Mouse (Mus musculus): Measurements from ENCODE around the gene Anks1b. TPM values are rescaled to one million over a fixed set of nuclear protein-coding genes. Genes with fewer than 3 reads are reported as not detected.

Anks1b gene
- polyA plus RNA-seq, 1 experiment from 2014 or later = 0.80 TPM

GRCm38 (mm10) chr10:90723941-90724341 is 850.6 kb downstream of the Anks1b start:
- DNase-seq (ENCODE audit: low spot score) (no peak), ATAC-seq (replicated peaks; ENCODE audit: low FRiP score) (no peak)
- Histone ChIP-seq H3K36me3 (ENCODE audit: control insufficient read depth, insufficient read depth, low read length) (no peaks in the 10 kb centered on the region), H3K4me1 (replicated peaks; ENCODE audit: control insufficient read depth, insufficient read depth, low read length) (no peaks in the 10 kb centered on the region), H3K4me3 (ENCODE audit: low read depth, low read length) (no peak overlapping the region), H3K4me2 (no peak overlapping the region), H3K9me3 (ENCODE audit: control insufficient read depth, low read length) (no peaks in the 10 kb centered on the region), H3K27ac (ENCODE audit: low read depth, low read length) (no peak overlapping the region), H3K9ac (ENCODE audit: low read depth, low read length) (no peak overlapping the region), H3K27me3 (replicated peaks; ENCODE audit: control insufficient read depth, insufficient read depth, low read length) (no peaks in the 10 kb centered on the region)
- 86% methylated on average over 13 of the region's 13 CpGs for WGBS

GRCm38 (mm10) chr10:90724931-90725330 is 851.6 kb downstream of the Anks1b start:
- WGBS = 78% methylated on average over 1 of the region's 1 CpGs
- no peak for DNase-seq (ENCODE audit: low spot score)

GRCm38 (mm10) chr10:90728401-90729358 is 855.4 kb downstream of the Anks1b start:
- H3K27ac ChIP-seq (ENCODE audit: low read depth, low read length) = no peak overlapping the region
- H3K4me3 ChIP-seq (ENCODE audit: low read depth, low read length) = no peak overlapping the region
- H3K36me3 ChIP-seq (ENCODE audit: control insufficient read depth, insufficient read depth, low read length) = no peaks in the 10 kb centered on the region
- no peaks in the 10 kb centered on the region for H3K4me1 ChIP-seq (replicated peaks; ENCODE audit: control insufficient read depth, insufficient read depth, low read length)
- 22% methylated on average over 22 of the region's 22 CpGs for WGBS
- peak; percentile 45 for DNase-seq (ENCODE audit: low spot score)
- ATAC-seq (replicated peaks; ENCODE audit: low FRiP score) = no peak
- H3K4me2 ChIP-seq = peak overlapping the region; percentile 58
- no peak overlapping the region for H3K9ac ChIP-seq (ENCODE audit: low read depth, low read length)
- H3K27me3 ChIP-seq (replicated peaks; ENCODE audit: control insufficient read depth, insufficient read depth, low read length) = no peaks in the 10 kb centered on the region
- no peaks in the 10 kb centered on the region for H3K9me3 ChIP-seq (ENCODE audit: control insufficient read depth, low read length)

More at GRCm38 (mm10) chr10:90724931-90725330, 851.6 kb downstream of the Anks1b start:
- Histone ChIP-seq H3K27me3 (replicated peaks; ENCODE audit: control insufficient read depth, insufficient read depth, low read length) (no peaks in the 10 kb centered on the region), H3K9me3 (ENCODE audit: control insufficient read depth, low read length) (no peaks in the 10 kb centered on the region), H3K4me3 (ENCODE audit: low read depth, low read length) (no peak overlapping the region), H3K4me1 (replicated peaks; ENCODE audit: control insufficient read depth, insufficient read depth, low read length) (no peaks in the 10 kb centered on the region), H3K36me3 (ENCODE audit: control insufficient read depth, insufficient read depth, low read length) (no peaks in the 10 kb centered on the region), H3K4me2 (no peak overlapping the region), H3K9ac (ENCODE audit: low read depth, low read length) (no peak overlapping the region), H3K27ac (ENCODE audit: low read depth, low read length) (no peak overlapping the region)
- ATAC-seq (replicated peaks; ENCODE audit: low FRiP score) = no peak

- Histone ChIP-seq H3K4me1 (replicated peaks; ENCODE audit: control insufficient read depth, insufficient read depth, low read length) (no peaks in the 10 kb centered on the region), H3K9me3 (ENCODE audit: control insufficient read depth, low read length) (no peaks in the 10 kb centered on the region), H3K27me3 (replicated peaks; ENCODE audit: control insufficient read depth, insufficient read depth, low read length) (no peaks in the 10 kb centered on the region), H3K4me3 (ENCODE audit: low read depth, low read length) (no peak overlapping the region), H3K36me3 (ENCODE audit: control insufficient read depth, insufficient read depth, low read length) (no peaks in the 10 kb centered on the region), H3K27ac (ENCODE audit: low read depth, low read length) (no peak overlapping the region), H3K4me2 (no peak overlapping the region), H3K9ac (ENCODE audit: low read depth, low read length) (no peak overlapping the region)
- WGBS = 59% methylated on average over 10 of the region's 10 CpGs
- no peak for ATAC-seq (replicated peaks; ENCODE audit: low FRiP score)
- no peak for DNase-seq (ENCODE audit: low spot score)
Measured at GRCm38 (mm10) chr10:90729527-90729926, 856.2 kb downstream of the Anks1b start.

- DNase-seq (ENCODE audit: low spot score) = no peak
- Histone ChIP-seq H3K4me2 (no peak overlapping the region), H3K27me3 (replicated peaks; ENCODE audit: control insufficient read depth, insufficient read depth, low read length) (no peaks in the 10 kb centered on the region), H3K9ac (ENCODE audit: low read depth, low read length) (no peak overlapping the region), H3K4me1 (replicated peaks; ENCODE audit: control insufficient read depth, insufficient read depth, low read length) (no peaks in the 10 kb centered on the region), H3K27ac (ENCODE audit: low read depth, low read length) (no peak overlapping the region), H3K36me3 (ENCODE audit: control insufficient read depth, insufficient read depth, low read length) (no peaks in the 10 kb centered on the region), H3K4me3 (ENCODE audit: low read depth, low read length) (no peak overlapping the region), H3K9me3 (ENCODE audit: control insufficient read depth, low read length) (no peaks in the 10 kb centered on the region)
- no peak for ATAC-seq (replicated peaks; ENCODE audit: low FRiP score)
- 48% methylated on average over 4 of the region's 4 CpGs for WGBS
Measured at GRCm38 (mm10) chr10:90732823-90733222, 859.5 kb downstream of the Anks1b start.

- no peak overlapping the region for H3K4me2 ChIP-seq
- no peaks in the 10 kb centered on the region for H3K36me3 ChIP-seq (ENCODE audit: control insufficient read depth, insufficient read depth, low read length)
- ATAC-seq (replicated peaks; ENCODE audit: low FRiP score) = no peak
- H3K4me3 ChIP-seq (ENCODE audit: low read depth, low read length) = no peak overlapping the region
- DNase-seq (ENCODE audit: low spot score) = no peak
- H3K9me3 ChIP-seq (ENCODE audit: control insufficient read depth, low read length) = no peaks in the 10 kb centered on the region
- H3K9ac ChIP-seq (ENCODE audit: low read depth, low read length) = no peak overlapping the region
- 22% methylated on average over 5 of the region's 5 CpGs for WGBS
- H3K4me1 ChIP-seq (replicated peaks; ENCODE audit: control insufficient read depth, insufficient read depth, low read length) = no peaks in the 10 kb centered on the region
- H3K27ac ChIP-seq (ENCODE audit: low read depth, low read length) = no peak overlapping the region
- H3K27me3 ChIP-seq (replicated peaks; ENCODE audit: control insufficient read depth, insufficient read depth, low read length) = no peaks in the 10 kb centered on the region
Measured at GRCm38 (mm10) chr10:90733632-90734031, 860.3 kb downstream of the Anks1b start.

- no peaks in the 10 kb centered on the region for H3K9me3 ChIP-seq (ENCODE audit: control insufficient read depth, low read length)
- whole genome bisulfite sequencing = 69% methylated on average over 2 of the region's 2 CpGs
- H3K4me1 ChIP-seq (replicated peaks; ENCODE audit: control insufficient read depth, insufficient read depth, low read length) = no peaks in the 10 kb centered on the region
- no peak overlapping the region for H3K9ac ChIP-seq (ENCODE audit: low read depth, low read length)
- H3K27me3 ChIP-seq (replicated peaks; ENCODE audit: control insufficient read depth, insufficient read depth, low read length) = no peaks in the 10 kb centered on the region
- no peak for DNase-seq (ENCODE audit: low spot score)
- no peak overlapping the region for H3K4me3 ChIP-seq (ENCODE audit: low read depth, low read length)
- ATAC-seq (replicated peaks; ENCODE audit: low FRiP score) = no peak
- no peak overlapping the region for H3K27ac ChIP-seq (ENCODE audit: low read depth, low read length)
- no peak overlapping the region for H3K4me2 ChIP-seq
- H3K36me3 ChIP-seq (ENCODE audit: control insufficient read depth, insufficient read depth, low read length) = no peaks in the 10 kb centered on the region
Measured at GRCm38 (mm10) chr10:90738475-90738874, 865.2 kb downstream of the Anks1b start.

- no peaks in the 10 kb centered on the region for H3K36me3 ChIP-seq (ENCODE audit: control insufficient read depth, insufficient read depth, low read length)
- no peak overlapping the region for H3K27ac ChIP-seq (ENCODE audit: low read depth, low read length)
- DNase-seq (ENCODE audit: low spot score) (no peak), ATAC-seq (replicated peaks; ENCODE audit: low FRiP score) (no peak)
- no peak overlapping the region for H3K4me3 ChIP-seq (ENCODE audit: low read depth, low read length)
- no peak overlapping the region for H3K9ac ChIP-seq (ENCODE audit: low read depth, low read length)
- no peaks in the 10 kb centered on the region for H3K9me3 ChIP-seq (ENCODE audit: control insufficient read depth, low read length)
- 87% methylated on average over 5 of the region's 5 CpGs for WGBS
- no peak overlapping the region for H3K4me2 ChIP-seq
- no peaks in the 10 kb centered on the region for H3K4me1 ChIP-seq (replicated peaks; ENCODE audit: control insufficient read depth, insufficient read depth, low read length)
- no peaks in the 10 kb centered on the region for H3K27me3 ChIP-seq (replicated peaks; ENCODE audit: control insufficient read depth, insufficient read depth, low read length)
Measured at GRCm38 (mm10) chr10:90740956-90741355, 867.6 kb downstream of the Anks1b start.

- Histone ChIP-seq H3K4me2 (no peak overlapping the region), H3K9me3 (ENCODE audit: control insufficient read depth, low read length) (no peaks in the 10 kb centered on the region), H3K36me3 (ENCODE audit: control insufficient read depth, insufficient read depth, low read length) (no peaks in the 10 kb centered on the region), H3K4me3 (ENCODE audit: low read depth, low read length) (no peak overlapping the region), H3K9ac (ENCODE audit: low read depth, low read length) (no peak overlapping the region), H3K27me3 (replicated peaks; ENCODE audit: control insufficient read depth, insufficient read depth, low read length) (no peaks in the 10 kb centered on the region), H3K4me1 (replicated peaks; ENCODE audit: control insufficient read depth, insufficient read depth, low read length) (no peaks in the 10 kb centered on the region), H3K27ac (ENCODE audit: low read depth, low read length) (no peak overlapping the region)
- ATAC-seq (replicated peaks; ENCODE audit: low FRiP score) = no peak
- no peak for DNase-seq (ENCODE audit: low spot score)
- 78% methylated on average over 5 of the region's 5 CpGs for WGBS
Measured at GRCm38 (mm10) chr10:90751889-90752288, 878.6 kb downstream of the Anks1b start.

Measured in liver, embryonic 11.5 days (tissue).